8 mouse cellular contexts compared by ENCODE assay signal in genomic region chr10:59980815-59981244, GRCm38 (mm10). TPM values are rescaled to one million over a fixed set of nuclear protein-coding genes. Genes with fewer than 3 reads are reported as not detected.
DNase-seq lines count a peak whose midpoint lies in the region; ATAC-seq and TF ChIP-seq lines count a peak whose summit lies in the region.

No protein-coding gene starts in this region.

- H3K27ac ChIP-seq in bone marrow, adult 2 months (ENCODE audit: control insufficient read depth, insufficient read depth, low read depth, low read length, poor library complexity) = peak overlapping the region; percentile 88
- H3K27ac ChIP-seq in hindbrain, embryonic 11.5 days (ENCODE audit: low read depth, low read length) = no peak overlapping the region
- H3K27ac ChIP-seq in midbrain, embryonic 14.5 days (replicated peaks; ENCODE audit: low read depth, low read length) = no peak overlapping the region

- ATAC-seq in megakaryocyte-erythroid progenitor cell, adult 5-6 weeks (replicated peaks; ENCODE audit: low FRiP score, low TSS enrichment, poor library complexity, severe bottlenecking) = no peak
- no peak for ATAC-seq in hindbrain, embryonic 11.5 days (ENCODE audit: low FRiP score)
- no peak for ATAC-seq in midbrain, embryonic 14.5 days (ENCODE audit: low FRiP score, low TSS enrichment)

- no peak overlapping the region for H3K9ac ChIP-seq in hindbrain, embryonic 11.5 days (ENCODE audit: low read depth, low read length)
- H3K9ac ChIP-seq in midbrain, embryonic 14.5 days (replicated peaks; ENCODE audit: low read length) = no peak overlapping the region

- TF ChIP-seq POLR2A in bone marrow, adult 2 months (IDR thresholded peaks at IDR 0.05; ENCODE audit: borderline replicate concordance, control insufficient read depth, low read depth, low read length) = peak; percentile 45; the same call in 1 of the 2 replicates

- H3K4me3 ChIP-seq in bone marrow, adult 2 months (replicated peaks; ENCODE audit: control insufficient read depth, low read depth, low read length) = no peak overlapping the region
- H3K4me3 ChIP-seq in hindbrain, embryonic 11.5 days (ENCODE audit: low read depth, low read length) = no peak overlapping the region
- H3K4me3 ChIP-seq in midbrain, embryonic 14.5 days (replicated peaks; ENCODE audit: low read depth, low read length) = no peak overlapping the region

- H3K27me3 ChIP-seq in hindbrain, embryonic 11.5 days (ENCODE audit: control insufficient read depth, insufficient read depth, low read length) = no peaks in the 10 kb centered on the region
- no peaks in the 10 kb centered on the region for H3K27me3 ChIP-seq in midbrain, embryonic 14.5 days (ENCODE audit: control insufficient read depth, insufficient read depth, low read length)

- 4% methylated on average over 6 of the region's 6 CpGs for WGBS in bone marrow, adult 2 months
- 89% methylated on average over 6 of the region's 6 CpGs for WGBS in hindbrain, embryonic 11.5 days
- WGBS in midbrain, embryonic 14.5 days = 91% methylated on average over 6 of the region's 6 CpGs

- peak; percentile 63 to 78 for DNase-seq in adrenal gland, adult (ENCODE audit: inconsistent age in 2 of 2, low spot score in 1 of 2)
- no peak for DNase-seq in adrenal gland, postnatal 10 days
- DNase-seq in induced T-regulatory cell, adult 2 months (ENCODE audit: low read depth) = peak; percentile 67
- peak; percentile 62 to 74 for DNase-seq in natural killer cell, adult 2 months (ENCODE audit: low spot score in 2 of 2)
- no peak for DNase-seq in hindbrain, embryonic 11.5 days (ENCODE audit: low spot score)
- no peak for DNase-seq in midbrain, embryonic 14.5 days

- no peak overlapping the region for H3K4me2 ChIP-seq in hindbrain, embryonic 11.5 days (replicated peaks; ENCODE audit: low read depth, low read length)
- H3K4me2 ChIP-seq in midbrain, embryonic 14.5 days (ENCODE audit: low read length) = no peak overlapping the region

- H3K9me3 ChIP-seq in hindbrain, embryonic 11.5 days (ENCODE audit: control insufficient read depth, low read length) = no peaks in the 10 kb centered on the region
- H3K9me3 ChIP-seq in midbrain, embryonic 14.5 days (ENCODE audit: control insufficient read depth, low read length) = no peaks in the 10 kb centered on the region

- H3K36me3 ChIP-seq in hindbrain, embryonic 11.5 days (ENCODE audit: control insufficient read depth, insufficient read depth, low read length) = no peaks in the 10 kb centered on the region
- peaks cover 7% of the 10 kb centered on the region; the same call in 1 of the 2 replicates for H3K36me3 ChIP-seq in midbrain, embryonic 14.5 days (ENCODE audit: control insufficient read depth, insufficient read depth, low read length)

- H3K4me1 ChIP-seq in bone marrow, adult 2 months (ENCODE audit: control insufficient read depth, insufficient read depth, low read length) = peaks cover 10% of the 10 kb centered on the region
- H3K4me1 ChIP-seq in hindbrain, embryonic 11.5 days (replicated peaks; ENCODE audit: control insufficient read depth, insufficient read depth, low read length) = no peaks in the 10 kb centered on the region
- H3K4me1 ChIP-seq in midbrain, embryonic 14.5 days (ENCODE audit: control insufficient read depth, insufficient read depth, low read length) = peaks cover 10% of the 10 kb centered on the region

- TF ChIP-seq CTCF in bone marrow, adult 2 months (IDR thresholded peaks at IDR 0.05; ENCODE audit: control insufficient read depth, insufficient read depth, low read length) = peak; percentile 14; the same call in 1 of the 2 replicates

RNA-seq across cellular contexts. Expression of gene Ascc1, which starts 21.8 kb away (rescaled TPM):
- 10 to 100 TPM; 26.6 to 30.7 TPM for total RNA-seq in adrenal gland, postnatal 10 days (2021)
- 15.8 and 18.6 TPM in 2 replicates for polyA plus RNA-seq in bone marrow, adult 2 months (2011; ENCODE audit: insufficient read depth, insufficient read length, low replicate concordance, missing spikeins)
- total RNA-seq in megakaryocyte-erythroid progenitor cell, adult 5-6 weeks (2014; fragmentation: Nextera tagmentation) = 30.8 and 36.1 TPM in 2 replicates
- total RNA-seq in megakaryocyte-erythroid progenitor cell, adult 5-6 weeks (2017) = 34.3 and 34.7 TPM in 2 replicates
- polyA plus RNA-seq in hindbrain, embryonic 11.5 days (2014; fragmentation: Nextera tagmentation; extraction: Ambion mirVana) = 41.1 and 42.9 TPM in 2 replicates
- 48.2 and 48.4 TPM in 2 replicates for polyA plus RNA-seq in midbrain, embryonic 14.5 days (2014; fragmentation: Nextera tagmentation; extraction: Ambion mirVana)

RNA-seq across cellular contexts. Expression of gene Anapc16, which starts 22.1 kb away (rescaled TPM):
- total RNA-seq in adrenal gland, postnatal 10 days (2021) = 10 to 100 TPM; 60.3 to 68.4 TPM
- 25.2 and 32.9 TPM in 2 replicates for polyA plus RNA-seq in bone marrow, adult 2 months (2011; ENCODE audit: insufficient read depth, insufficient read length, low replicate concordance, missing spikeins)
- total RNA-seq in megakaryocyte-erythroid progenitor cell, adult 5-6 weeks (2014; fragmentation: Nextera tagmentation) = 59.5 and 72.3 TPM in 2 replicates
- total RNA-seq in megakaryocyte-erythroid progenitor cell, adult 5-6 weeks (2017) = 42.1 and 43.2 TPM in 2 replicates
- polyA plus RNA-seq in hindbrain, embryonic 11.5 days (2014; fragmentation: Nextera tagmentation; extraction: Ambion mirVana) = 97.1 and 115 TPM in 2 replicates
- polyA plus RNA-seq in midbrain, embryonic 14.5 days (2014; fragmentation: Nextera tagmentation; extraction: Ambion mirVana) = 97.2 and 105 TPM in 2 replicates

RNA-seq across cellular contexts. Expression of gene Ddit4, which starts 29.2 kb away (rescaled TPM):
- 100 to 1,000 TPM in 1 of 2 experiments, 10 to 100 TPM in 1; 46.2 to 129 TPM for total RNA-seq in adrenal gland, postnatal 10 days (2021)
- polyA plus RNA-seq in bone marrow, adult 2 months (2011; ENCODE audit: insufficient read depth, insufficient read length, low replicate concordance, missing spikeins) = 19.2 and 34.2 TPM in 2 replicates
- 2.0 and 3.0 TPM in 2 replicates for total RNA-seq in megakaryocyte-erythroid progenitor cell, adult 5-6 weeks (2014; fragmentation: Nextera tagmentation)
- 2.0 and 4.4 TPM in 2 replicates for total RNA-seq in megakaryocyte-erythroid progenitor cell, adult 5-6 weeks (2017)
- 4.6 and 5.5 TPM in 2 replicates for polyA plus RNA-seq in hindbrain, embryonic 11.5 days (2014; fragmentation: Nextera tagmentation; extraction: Ambion mirVana)
- 6.2 and 7.3 TPM in 2 replicates for polyA plus RNA-seq in midbrain, embryonic 14.5 days (2014; fragmentation: Nextera tagmentation; extraction: Ambion mirVana)

Comparison
In these comparisons a context has a peak if more than half of its experiments do, and no peak if none do; other contexts are left out.
1. DNase-seq: peak in adrenal gland, adult (2 of 2), induced T-regulatory cell, adult 2 months (single experiment) and natural killer cell, adult 2 months (2 of 2); none in adrenal gland, postnatal 10 days (single experiment), hindbrain, embryonic 11.5 days (single experiment) and midbrain, embryonic 14.5 days (single experiment).